Mouse (Mus musculus) kidney, embryonic 14.5 days (tissue): ENCODE data around the gene Gstp2. TPM values are rescaled to one million over a fixed set of nuclear protein-coding genes. Genes with fewer than 3 reads are reported as not detected.

ENCODE experiments used
- ATAC-seq: fragments of 200-750 bp; cut with Nextera tagmentation; 2 replicates; pipeline ENCODE4 v1.8.0; 2017; ENCODE audit warnings: moderate number of reproducible peaks, mild to moderate bottlenecking, moderate TSS enrichment, moderate library complexity; ENCODE audit not compliant: low FRiP score, low TSS enrichment
- H3K27ac ChIP-seq: fragments of 300-500 bp; sonication (generic); 2 replicates; pipeline ENCODE4 v1.5.1; 2014; ENCODE audit warnings: low read depth, mild to moderate bottlenecking, low read length, moderate library complexity, mixed read lengths
- H3K27me3 ChIP-seq: fragments of 300-500 bp; sonication (generic); 2 replicates; pipeline ENCODE4 v1.6.1; 2014; ENCODE audit warnings: mild to moderate bottlenecking, low read length; ENCODE audit not compliant: control insufficient read depth, insufficient read depth
- H3K36me3 ChIP-seq: fragments of 300-500 bp; sonication (generic); 2 replicates; pipeline ENCODE4 v1.6.1; 2014; ENCODE audit warnings: low read length, mixed read lengths; ENCODE audit not compliant: control insufficient read depth, insufficient read depth
- H3K4me1 ChIP-seq: fragments of 300-500 bp; sonication (generic); 2 replicates; pipeline ENCODE4 v1.6.1; 2014; ENCODE audit warnings: low read length, mixed read lengths; ENCODE audit not compliant: control insufficient read depth, insufficient read depth
- H3K4me2 ChIP-seq: fragments of 300-500 bp; sonication (generic); replicated peaks from 2 replicates; pipeline ENCODE4 v1.6.1; 2014; ENCODE audit warnings: low read depth, mild to moderate bottlenecking, low read length
- H3K4me3 ChIP-seq: fragments of 300-500 bp; sonication (generic); 2 replicates; pipeline ENCODE4 v1.5.1; 2014; ENCODE audit warnings: mild to moderate bottlenecking, low read length
- H3K9ac ChIP-seq: fragments of 300-500 bp; sonication (generic); 2 replicates; pipeline ENCODE4 v1.6.1; 2014; ENCODE audit warnings: low read depth, mild to moderate bottlenecking, low read length, moderate library complexity
- H3K9me3 ChIP-seq: fragments of 300-500 bp; sonication (generic); 2 replicates; pipeline ENCODE4 v1.6.1; 2016; ENCODE audit warnings: low read length; ENCODE audit not compliant: control insufficient read depth
- WGBS: fragments of 180-500 bp; shearing (Covaris S2); extraction: QIAGEN DNeasy Blood & Tissue Kit; methylation state at CpG from one replicate; pipeline ENCODE4 v1.1.7; 2014; 5-methylcytosine and 5-hydroxymethylcytosine counted together
- polyA plus RNA-seq: library from polyadenylated mRNA; unstranded; fragments of >200 nt; fragmentation: Nextera tagmentation; extraction: Ambion mirVana; gene quantifications from 2 replicates; pipeline ENCODE4 v1.2.1, GENCODE M21; 2014

Gene Gstp2
- 1.4 and 5.3 TPM in 2 replicates for polyA plus RNA-seq

DNA sequence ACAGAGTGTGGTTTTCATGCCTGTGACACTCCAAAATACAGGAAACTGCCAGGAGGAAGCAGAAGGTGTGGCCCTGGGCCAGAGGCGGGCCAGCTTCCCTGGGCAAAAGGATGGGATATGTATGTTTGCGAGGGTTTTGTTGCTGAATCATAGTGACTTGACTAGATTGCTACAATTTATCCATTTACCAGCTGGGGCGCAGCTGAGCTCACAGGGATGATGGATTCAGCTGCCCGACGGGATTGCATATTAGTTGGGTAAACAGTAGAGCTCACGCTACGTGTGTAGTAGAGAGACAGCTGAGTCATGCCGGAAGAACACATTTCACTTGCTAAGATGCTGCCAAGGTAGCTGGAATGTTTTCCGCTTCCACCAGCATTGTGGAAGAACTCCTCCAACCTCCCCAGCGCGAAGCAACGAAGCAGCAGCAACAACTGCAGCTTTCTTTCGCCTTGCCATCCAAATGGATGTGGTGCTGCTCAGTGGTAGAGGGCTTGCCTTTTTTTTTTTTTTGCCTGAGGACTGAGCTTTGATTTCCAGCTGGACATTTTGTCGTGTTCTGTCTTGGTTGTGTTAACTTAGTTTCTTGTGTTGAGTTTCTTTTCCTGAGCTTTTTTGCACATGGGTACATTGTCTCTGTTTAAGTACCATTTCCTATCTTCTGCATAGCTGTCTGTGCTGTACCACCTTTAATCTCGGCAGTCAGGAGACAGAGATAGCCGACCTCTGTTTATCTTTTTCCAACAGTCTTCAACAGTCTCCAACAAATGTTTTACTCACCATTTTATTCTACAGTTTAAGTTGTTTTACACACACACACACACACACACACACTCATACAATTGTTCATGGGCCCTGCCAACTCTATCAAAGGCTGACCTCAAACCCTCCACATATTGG lies at the start of gene Gstp2:
TSS of gene Gstp2 (minus strand) at position 58 of the 900 bp plus-strand sequence.
- Histone ChIP-seq H3K27me3 (no peaks in the 10 kb centered on the region), H3K9ac (no peak within 1 kb of the TSS), H3K9me3 (no peaks in the 10 kb centered on the region), H3K4me1 (no peaks in the 10 kb centered on the region), H3K4me3 (no peak within 1 kb of the TSS), H3K27ac (no peak within 1 kb of the TSS), H3K4me2 (no peak within 1 kb of the TSS), H3K36me3 (no peaks in the 10 kb centered on the region)
- ATAC-seq, result no peak
- WGBS, result 58% methylated on average over 16 of the region's 16 CpGs

DNA sequence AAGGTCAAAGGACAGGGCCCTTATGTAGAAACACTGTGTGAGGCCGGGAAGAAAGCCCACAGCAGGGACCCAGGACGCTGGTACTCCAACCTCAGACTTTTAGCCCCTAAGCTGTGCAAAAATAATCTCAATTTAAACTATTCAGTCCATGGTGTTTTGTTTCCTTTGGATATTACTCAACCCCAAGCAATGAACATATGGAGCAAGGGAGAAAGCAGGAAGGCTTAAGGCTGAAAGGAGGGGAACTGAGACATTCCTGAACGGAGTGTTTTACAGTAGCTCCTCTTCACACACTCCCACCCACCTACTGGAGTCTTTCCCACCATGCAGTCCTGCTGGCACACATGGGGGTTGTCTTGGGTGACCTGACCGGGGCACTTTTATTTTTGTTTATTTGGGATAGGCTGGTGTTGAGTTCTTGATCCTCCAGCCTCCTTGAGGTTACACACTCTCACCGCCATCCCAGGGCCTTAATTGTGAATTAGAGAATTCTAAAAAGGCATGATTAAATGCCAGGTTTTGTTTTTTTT lies 49.0 kb upstream of the Gstp2 start:
- no peak overlapping the region for H3K4me3 ChIP-seq
- no peaks in the 10 kb centered on the region for H3K9me3 ChIP-seq
- no peaks in the 10 kb centered on the region for H3K36me3 ChIP-seq
- peaks cover 19% of the 10 kb centered on the region; the same call in 1 of the 2 replicates for H3K4me1 ChIP-seq
- H3K4me2 ChIP-seq, result no peak overlapping the region
- no peak overlapping the region for H3K9ac ChIP-seq
- 76% methylated on average over 5 of the region's 5 CpGs for WGBS
- H3K27me3 ChIP-seq, result no peaks in the 10 kb centered on the region
- ATAC-seq, result no peak
- no peak overlapping the region for H3K27ac ChIP-seq

DNA sequence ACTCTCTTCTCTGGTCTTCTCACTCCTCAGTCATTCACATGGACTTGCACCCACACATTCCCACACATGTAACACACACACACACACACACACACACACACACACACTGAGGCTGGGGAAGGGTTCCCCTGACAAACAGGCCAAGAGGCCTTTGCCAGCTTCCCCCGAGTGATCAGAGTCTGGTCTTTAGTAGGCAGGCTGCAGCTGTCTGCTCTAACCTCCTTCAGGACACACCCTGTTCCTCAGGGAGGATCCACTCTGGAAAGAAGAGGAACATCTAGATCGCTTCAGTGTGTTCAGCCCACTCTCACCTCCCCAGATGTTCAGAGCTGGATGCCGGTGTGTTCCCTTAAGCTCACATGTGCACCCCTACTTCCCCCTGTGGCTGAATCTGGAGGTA lies 48.5 kb upstream of the Gstp2 start:
- Histone ChIP-seq H3K9ac (no peak overlapping the region), H3K4me2 (no peak overlapping the region), H3K9me3 (no peaks in the 10 kb centered on the region), H3K4me1 (peaks cover 15% of the 10 kb centered on the region; the same call in 1 of the 2 replicates), H3K4me3 (no peak overlapping the region), H3K27me3 (no peaks in the 10 kb centered on the region), H3K27ac (no peak overlapping the region), H3K36me3 (no peaks in the 10 kb centered on the region)
- no peak for ATAC-seq
- WGBS, result 73% methylated on average over 3 of the region's 3 CpGs

DNA sequence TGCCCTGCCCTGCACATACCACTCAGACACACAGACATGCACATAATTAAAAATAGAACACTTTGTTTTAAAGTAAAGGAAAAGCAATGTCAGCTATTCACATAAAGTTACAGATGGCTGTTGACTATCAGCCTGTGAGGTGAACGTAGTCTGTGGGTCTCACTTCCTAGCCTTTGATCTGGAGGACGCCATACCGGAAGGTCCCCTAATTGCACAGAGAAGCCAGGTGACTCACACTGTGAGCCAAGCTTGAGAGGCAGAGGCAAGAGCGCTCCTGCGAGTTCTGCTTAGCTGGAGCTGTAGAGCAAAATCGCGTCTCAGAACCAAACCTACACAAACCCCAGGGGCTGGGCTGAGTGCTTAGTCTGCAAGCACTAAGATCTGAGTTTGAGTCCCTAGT lies 47.9 kb upstream of the Gstp2 start:
- H3K9ac ChIP-seq, result no peak overlapping the region
- no peaks in the 10 kb centered on the region for H3K27me3 ChIP-seq
- H3K36me3 ChIP-seq, result no peaks in the 10 kb centered on the region
- no peak overlapping the region for H3K4me3 ChIP-seq
- no peak for ATAC-seq
- no peak overlapping the region for H3K4me2 ChIP-seq
- WGBS, result 45% methylated on average over 7 of the region's 7 CpGs
- H3K27ac ChIP-seq, result no peak overlapping the region
- peaks cover 12% of the 10 kb centered on the region; the same call in 1 of the 2 replicates for H3K4me1 ChIP-seq
- H3K9me3 ChIP-seq, result no peaks in the 10 kb centered on the region

DNA sequence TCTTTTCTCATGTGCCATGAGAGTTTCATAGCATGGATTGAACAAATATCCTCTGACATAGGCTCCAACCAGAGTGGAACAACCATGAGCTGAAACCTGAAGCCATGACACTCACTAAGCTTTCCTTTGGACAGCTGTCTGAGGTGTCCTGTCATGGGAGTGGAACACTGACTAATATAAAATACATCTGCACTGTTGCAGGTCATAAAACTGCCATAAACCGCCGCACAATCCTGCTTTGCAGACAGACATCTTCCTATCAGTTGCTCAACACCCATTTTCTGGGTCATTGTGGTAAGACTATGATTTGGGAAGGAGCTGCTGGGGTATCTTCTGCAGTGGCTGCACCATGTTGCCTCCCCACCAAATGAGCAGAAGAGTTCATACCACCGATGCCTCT lies 46.9 kb upstream of the Gstp2 start:
- no peaks in the 10 kb centered on the region for H3K36me3 ChIP-seq
- no peaks in the 10 kb centered on the region for H3K9me3 ChIP-seq
- no peak for ATAC-seq
- H3K4me3 ChIP-seq, result no peak overlapping the region
- H3K27me3 ChIP-seq, result no peaks in the 10 kb centered on the region
- H3K4me1 ChIP-seq, result peaks cover 2% of the 10 kb centered on the region; the same call in 1 of the 2 replicates
- H3K9ac ChIP-seq, result no peak overlapping the region
- H3K27ac ChIP-seq, result no peak overlapping the region
- 50% methylated on average over 3 of the region's 3 CpGs for WGBS
- H3K4me2 ChIP-seq, result no peak overlapping the region

DNA sequence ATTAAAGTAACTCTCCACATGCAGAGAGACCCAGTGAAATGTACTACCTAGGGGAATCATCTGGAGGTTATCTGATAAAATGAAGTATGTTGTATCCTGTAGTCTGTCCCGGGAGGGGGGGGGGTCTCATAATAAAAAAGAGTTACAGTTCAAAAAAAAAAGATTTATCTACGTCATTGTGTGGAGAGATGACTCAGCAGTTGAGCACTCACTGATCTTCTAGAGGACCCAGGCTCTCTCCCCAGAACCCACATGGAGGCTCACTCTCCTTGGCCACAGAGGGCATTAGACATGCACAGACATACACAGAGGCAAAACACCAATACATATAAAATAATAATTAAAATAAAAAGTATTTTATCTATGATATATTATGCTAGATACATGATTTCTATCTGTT lies 45.6 kb upstream of the Gstp2 start:
- H3K27me3 ChIP-seq, result no peaks in the 10 kb centered on the region
- H3K27ac ChIP-seq, result no peak overlapping the region
- no peaks in the 10 kb centered on the region for H3K4me1 ChIP-seq
- no peak overlapping the region for H3K4me3 ChIP-seq
- 62% methylated on average over 2 of the region's 2 CpGs for WGBS
- H3K4me2 ChIP-seq, result no peak overlapping the region
- ATAC-seq, result no peak
- H3K9ac ChIP-seq, result no peak overlapping the region
- H3K36me3 ChIP-seq, result no peaks in the 10 kb centered on the region
- no peaks in the 10 kb centered on the region for H3K9me3 ChIP-seq

DNA sequence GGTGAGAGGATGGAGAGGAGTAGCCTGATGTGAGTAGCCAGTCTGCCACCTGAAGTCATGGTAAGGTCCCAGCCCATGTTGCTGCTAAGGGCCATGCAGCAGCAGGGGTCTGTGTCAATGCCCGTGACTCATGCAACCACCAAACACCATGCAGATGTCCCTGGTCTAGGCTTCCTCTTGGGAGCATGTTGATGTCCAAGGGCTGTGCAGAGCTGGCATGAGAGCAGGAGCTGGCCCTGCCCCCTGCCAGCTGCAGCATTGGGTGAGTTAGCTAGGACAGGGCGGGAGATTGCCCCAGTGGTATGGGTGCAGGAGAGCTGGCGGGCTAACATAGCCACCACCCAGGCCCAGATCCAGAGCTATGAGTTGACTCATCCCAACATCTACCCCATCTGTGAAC lies 44.6 kb upstream of the Gstp2 start:
- H3K27ac ChIP-seq, result no peak overlapping the region
- no peaks in the 10 kb centered on the region for H3K36me3 ChIP-seq
- H3K4me2 ChIP-seq, result no peak overlapping the region
- H3K9ac ChIP-seq, result no peak overlapping the region
- H3K9me3 ChIP-seq, result no peaks in the 10 kb centered on the region
- WGBS, result 93% methylated on average over 3 of the region's 3 CpGs
- H3K4me1 ChIP-seq, result no peaks in the 10 kb centered on the region
- no peaks in the 10 kb centered on the region for H3K27me3 ChIP-seq
- ATAC-seq, result no peak
- no peak overlapping the region for H3K4me3 ChIP-seq

DNA sequence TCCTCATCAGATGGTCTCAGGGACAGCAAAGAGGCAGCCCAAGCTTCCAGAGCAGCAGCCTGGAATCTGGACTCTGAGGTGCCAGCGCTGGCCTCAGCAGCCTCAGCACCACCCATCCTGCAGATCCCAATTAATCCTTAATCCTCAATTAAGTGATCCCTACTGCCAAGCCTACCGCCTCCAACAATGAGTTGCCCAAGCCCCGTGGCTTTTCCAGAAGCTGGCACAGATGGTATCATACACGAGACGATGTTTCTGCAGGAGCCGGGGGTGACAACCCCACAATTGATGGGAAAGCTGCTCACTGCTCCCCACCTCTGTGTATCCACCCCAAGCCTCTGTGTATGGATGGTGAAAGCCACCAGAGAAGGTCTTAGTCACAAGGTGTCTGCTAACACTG lies 43.3 kb upstream of the Gstp2 start:
- H3K36me3 ChIP-seq, result no peaks in the 10 kb centered on the region
- H3K9ac ChIP-seq, result no peak overlapping the region
- ATAC-seq, result no peak
- H3K4me1 ChIP-seq, result no peaks in the 10 kb centered on the region
- H3K27me3 ChIP-seq, result no peaks in the 10 kb centered on the region
- H3K27ac ChIP-seq, result no peak overlapping the region
- 77% methylated on average over 6 of the region's 6 CpGs for WGBS
- H3K9me3 ChIP-seq, result no peaks in the 10 kb centered on the region
- H3K4me3 ChIP-seq, result no peak overlapping the region
- no peak overlapping the region for H3K4me2 ChIP-seq

DNA sequence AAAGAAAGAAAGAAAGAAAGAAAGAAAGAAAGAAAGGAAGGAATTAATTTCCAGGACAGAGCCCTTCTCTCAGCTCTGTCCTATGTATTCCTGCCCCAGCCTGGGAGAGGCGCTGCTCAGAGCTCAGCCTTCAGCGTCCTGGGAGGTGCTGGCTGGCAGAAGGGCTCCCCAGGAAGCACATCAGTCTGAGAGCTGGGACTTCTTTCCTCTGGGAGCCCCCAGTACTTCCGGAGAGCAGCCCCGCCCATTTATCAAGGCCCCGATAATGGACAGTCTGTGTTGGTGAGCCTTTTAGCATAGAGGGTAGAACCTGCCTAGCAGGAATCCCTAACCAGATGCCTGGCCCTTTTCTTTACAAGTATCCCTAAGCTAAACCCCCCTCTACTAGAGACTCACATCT lies 42.3 kb upstream of the Gstp2 start:
- Histone ChIP-seq H3K27ac (no peak overlapping the region), H3K9me3 (no peaks in the 10 kb centered on the region), H3K4me1 (no peaks in the 10 kb centered on the region), H3K9ac (no peak overlapping the region), H3K4me2 (no peak overlapping the region), H3K4me3 (no peak overlapping the region), H3K27me3 (no peaks in the 10 kb centered on the region), H3K36me3 (no peaks in the 10 kb centered on the region)
- 37% methylated on average over 5 of the region's 5 CpGs for WGBS
- ATAC-seq, result no peak
